Mouse (Mus musculus): Measurements from ENCODE around the gene Chil1.

DNA sequence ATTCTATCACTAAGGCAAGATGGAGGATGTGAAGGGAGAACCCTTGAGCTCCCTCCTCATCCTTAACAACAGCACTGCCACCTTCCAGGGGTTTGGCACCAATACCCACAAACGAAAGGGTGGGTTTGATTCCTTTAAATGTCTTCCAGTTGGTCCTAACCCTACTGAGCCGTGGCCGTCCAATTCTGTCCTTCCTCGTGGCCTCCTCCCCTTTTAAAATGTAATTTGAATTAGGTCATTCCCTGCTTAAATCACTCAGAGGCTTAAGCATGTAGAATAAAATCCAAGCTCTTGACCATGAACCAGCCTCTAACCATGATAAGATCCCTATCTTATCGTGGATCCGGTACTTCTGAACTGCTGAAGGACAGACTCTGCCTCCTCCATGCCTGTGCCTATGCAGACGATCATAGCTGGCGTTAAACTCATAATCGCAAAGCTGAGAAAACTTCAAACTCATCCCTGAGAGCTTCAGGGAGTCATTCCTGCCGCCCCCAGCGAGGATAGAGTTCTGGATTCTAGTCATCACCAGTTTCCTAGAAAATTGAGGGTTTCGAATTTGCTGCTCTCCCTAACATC, 42.8 kb downstream of the Chil1 start:
- no peak for TF ChIP-seq CHD2 (IDR thresholded peaks at IDR 0.05; ENCODE audit: low read depth, low read length)
- no peak for TF ChIP-seq ZNF384 (IDR thresholded peaks at IDR 0.05; ENCODE audit: low read depth, low read length)
- TF ChIP-seq ZC3H11A (IDR thresholded peaks at IDR 0.05; ENCODE audit: borderline replicate concordance, low read depth, low read length) = no peak

All from ES-E14 (cell line).